Mouse (Mus musculus): ENCODE data around the gene Gm20716. TPM values are rescaled to one million over a fixed set of nuclear protein-coding genes. Genes with fewer than 3 reads are reported as not detected.

Gene Gm20716
- total RNA-seq, 1 experiment, result 41.7 TPM

GRCm38 (mm10) chr2:168167781-168168180 is 62.4 kb downstream of the Gm20716 start:
- H3K27ac ChIP-seq (ENCODE audit: insufficient read depth, low read depth, low read length, poor library complexity, severe bottlenecking), result no peak overlapping the region; the same call in 1 of the 2 replicates
- H3K9me3 ChIP-seq (ENCODE audit: control insufficient read depth, insufficient read depth, low read depth, low read length), result no peaks in the 10 kb centered on the region
- no peak for DNase-seq (ENCODE audit: low read depth, low spot score)
- no peak overlapping the region for H3K4me3 ChIP-seq (ENCODE audit: insufficient read depth in 1 of 2, low read depth in 1 of 2, low read length in 2 of 2, poor library complexity in 1 of 2, severe bottlenecking in 1 of 2)
- peaks cover 8 to 31% of the 10 kb centered on the region in 2 experiments for H3K4me1 ChIP-seq (ENCODE audit: control insufficient read depth in 2 of 2, insufficient read depth in 2 of 2, low read length in 2 of 2, poor library complexity in 1 of 2)
- no peaks in the 10 kb centered on the region for H3K36me3 ChIP-seq (ENCODE audit: control insufficient read depth, insufficient read depth, low read length, poor library complexity, severe bottlenecking)
- TF ChIP-seq MAFK (IDR thresholded peaks at IDR 0.05; ENCODE audit: insufficient read depth, low read depth, low read length), result no peak
- TF ChIP-seq ZC3H11A (IDR thresholded peaks at IDR 0.05; ENCODE audit: borderline replicate concordance, low read depth, low read length), result no peak
- TF ChIP-seq ZNF384 (IDR thresholded peaks at IDR 0.05; ENCODE audit: low read depth, low read length), result no peak
- TF ChIP-seq HCFC1 (IDR thresholded peaks at IDR 0.05; ENCODE audit: borderline replicate concordance, insufficient read depth, low read length), result no peak
- TF ChIP-seq CHD2 (IDR thresholded peaks at IDR 0.05; ENCODE audit: low read depth, low read length), result no peak
- in situ Hi-C loops (cut with MboI; ENCODE audit: low sequenced_read_pairs in 2 of 2, unreplicated experiment in 2 of 2), result no loop called here
- H3K9ac ChIP-seq (ENCODE audit: insufficient read depth, low read depth, low read length, poor library complexity, severe bottlenecking), result no peak overlapping the region

- DNase-seq (ENCODE audit: low read depth, low spot score), result no peak
- no peaks in the 10 kb centered on the region for H3K36me3 ChIP-seq (ENCODE audit: control insufficient read depth, insufficient read depth, low read length, poor library complexity, severe bottlenecking)
- TF ChIP-seq ZNF384 (IDR thresholded peaks at IDR 0.05; ENCODE audit: low read depth, low read length), result no peak
- TF ChIP-seq CHD2 (IDR thresholded peaks at IDR 0.05; ENCODE audit: low read depth, low read length), result peak; percentile 92
- H3K4me3 ChIP-seq (ENCODE audit: insufficient read depth in 1 of 2, low read depth in 1 of 2, low read length in 2 of 2, poor library complexity in 1 of 2, severe bottlenecking in 1 of 2), result no peak overlapping the region
- H3K4me1 ChIP-seq (ENCODE audit: control insufficient read depth in 2 of 2, insufficient read depth in 2 of 2, low read length in 2 of 2, poor library complexity in 1 of 2), result peaks cover 8 to 35% of the 10 kb centered on the region in 2 experiments
- H3K9me3 ChIP-seq (ENCODE audit: control insufficient read depth, insufficient read depth, low read depth, low read length), result no peaks in the 10 kb centered on the region
- no peak overlapping the region for H3K9ac ChIP-seq (ENCODE audit: insufficient read depth, low read depth, low read length, poor library complexity, severe bottlenecking)
- in situ Hi-C loops (cut with MboI; ENCODE audit: low sequenced_read_pairs in 2 of 2, unreplicated experiment in 2 of 2), result no loop called here
- no peak overlapping the region for H3K27ac ChIP-seq (ENCODE audit: insufficient read depth, low read depth, low read length, poor library complexity, severe bottlenecking)
These were observed 63.3 kb downstream of the Gm20716 start for GRCm38 (mm10) chr2:168166750-168167460.

GRCm38 (mm10) chr2:168161978-168162377 is 68.2 kb downstream of the Gm20716 start:
- H3K9me3 ChIP-seq (ENCODE audit: control insufficient read depth, insufficient read depth, low read depth, low read length), result no peaks in the 10 kb centered on the region
- peak overlapping the region; percentile 54; the same call in 1 of the 2 replicates for H3K9ac ChIP-seq (ENCODE audit: insufficient read depth, low read depth, low read length, poor library complexity, severe bottlenecking)
- in situ Hi-C loops (cut with MboI; ENCODE audit: low sequenced_read_pairs in 2 of 2, unreplicated experiment in 2 of 2), result no loop called here
- H3K36me3 ChIP-seq (ENCODE audit: control insufficient read depth, insufficient read depth, low read length, poor library complexity, severe bottlenecking), result no peaks in the 10 kb centered on the region
- peak overlapping the region; percentile 50 to 51 for H3K4me3 ChIP-seq (ENCODE audit: insufficient read depth in 1 of 2, low read depth in 1 of 2, low read length in 2 of 2, poor library complexity in 1 of 2, severe bottlenecking in 1 of 2)
- H3K27ac ChIP-seq (ENCODE audit: insufficient read depth, low read depth, low read length, poor library complexity, severe bottlenecking), result peak overlapping the region; percentile 50; the same call in 1 of the 2 replicates
- peaks cover 2 to 31% of the 10 kb centered on the region in 2 experiments; a peak in 2 of 4 replicates for H3K4me1 ChIP-seq (ENCODE audit: control insufficient read depth in 2 of 2, insufficient read depth in 2 of 2, low read length in 2 of 2, poor library complexity in 1 of 2)
- DNase-seq (ENCODE audit: low read depth, low spot score), result no peak
- TF ChIP-seq MAFK (IDR thresholded peaks at IDR 0.05; ENCODE audit: insufficient read depth, low read depth, low read length) (no peak), ZC3H11A (IDR thresholded peaks at IDR 0.05; ENCODE audit: borderline replicate concordance, low read depth, low read length) (no peak), HCFC1 (IDR thresholded peaks at IDR 0.05; ENCODE audit: borderline replicate concordance, insufficient read depth, low read length) (no peak), ZNF384 (IDR thresholded peaks at IDR 0.05; ENCODE audit: low read depth, low read length) (no peak), CHD2 (IDR thresholded peaks at IDR 0.05; ENCODE audit: low read depth, low read length) (no peak)

GRCm38 (mm10) chr2:168161514-168161971 is 68.6 kb downstream of the Gm20716 start:
- Histone ChIP-seq H3K4me3 (ENCODE audit: insufficient read depth in 1 of 2, low read depth in 1 of 2, low read length in 2 of 2, poor library complexity in 1 of 2, severe bottlenecking in 1 of 2) (peak overlapping the region; percentile 50 to 51), H3K27ac (ENCODE audit: insufficient read depth, low read depth, low read length, poor library complexity, severe bottlenecking) (peak overlapping the region; percentile 50; the same call in 1 of the 2 replicates), H3K9ac (ENCODE audit: insufficient read depth, low read depth, low read length, poor library complexity, severe bottlenecking) (peak overlapping the region; percentile 72), H3K4me1 (ENCODE audit: control insufficient read depth in 2 of 2, insufficient read depth in 2 of 2, low read length in 2 of 2, poor library complexity in 1 of 2) (peaks cover 2 to 28% of the 10 kb centered on the region in 2 experiments; a peak in 2 of 4 replicates), H3K36me3 (ENCODE audit: control insufficient read depth, insufficient read depth, low read length, poor library complexity, severe bottlenecking) (no peaks in the 10 kb centered on the region), H3K9me3 (ENCODE audit: control insufficient read depth, insufficient read depth, low read depth, low read length) (no peaks in the 10 kb centered on the region)
- no peak for DNase-seq (ENCODE audit: low read depth, low spot score)
- in situ Hi-C loops (cut with MboI; ENCODE audit: low sequenced_read_pairs in 2 of 2, unreplicated experiment in 2 of 2), result no loop called here
- no peak for TF ChIP-seq ZC3H11A (IDR thresholded peaks at IDR 0.05; ENCODE audit: borderline replicate concordance, low read depth, low read length)
- no peak for TF ChIP-seq MAFK (IDR thresholded peaks at IDR 0.05; ENCODE audit: insufficient read depth, low read depth, low read length)
- TF ChIP-seq ZNF384 (IDR thresholded peaks at IDR 0.05; ENCODE audit: low read depth, low read length), result no peak
- TF ChIP-seq HCFC1 (IDR thresholded peaks at IDR 0.05; ENCODE audit: borderline replicate concordance, insufficient read depth, low read length), result no peak
- no peak for TF ChIP-seq CHD2 (IDR thresholded peaks at IDR 0.05; ENCODE audit: low read depth, low read length)
